Mouse (Mus musculus): ENCODE data around the gene Trub1. TPM values are rescaled to one million over a fixed set of nuclear protein-coding genes. Genes with fewer than 3 reads are reported as not detected.

The Trub1 gene
- total RNA-seq, 2 experiments from 2014 or later = 16.6 to 20.0 TPM

- intact Hi-C loops (cut with DNase I) = no loop called here
- DNase-seq (ENCODE audit: extremely low spot score in 1 of 2, low spot score in 2 of 2) = peak in 1 of 2 experiments; percentile 20
Observed at GRCm38 (mm10) chr19:57481743-57482259, 29.1 kb downstream of the Trub1 start.

GRCm38 (mm10) chr19:57482815-57483214, 30.1 kb downstream of the Trub1 start:
- DNase-seq (ENCODE audit: extremely low spot score in 1 of 2, low spot score in 2 of 2) = peak in 1 of 2 experiments; percentile 65
- intact Hi-C loops (cut with DNase I) = no loop called here

- no peak for DNase-seq (ENCODE audit: extremely low spot score in 1 of 2, low spot score in 2 of 2)
- intact Hi-C loops (cut with DNase I) = loop anchor here (5.0 kb wide), 2 partner anchors 125 to 140 kb away; partner anchors contain the start of gene Atrnl1
Observed at GRCm38 (mm10) chr19:57487051-57487658, 34.4 kb downstream of the Trub1 start.

GRCm38 (mm10) chr19:57489527-57489926, 36.8 kb downstream of the Trub1 start:
- intact Hi-C loops (cut with DNase I) = loop anchor here (5.0 kb wide), 2 partner anchors 123 to 138 kb away; partner anchors contain the start of gene Atrnl1
- DNase-seq (ENCODE audit: extremely low spot score in 1 of 2, low spot score in 2 of 2) = no peak

GRCm38 (mm10) chr19:57491030-57491429, 38.3 kb downstream of the Trub1 start:
- DNase-seq (ENCODE audit: extremely low spot score in 1 of 2, low spot score in 2 of 2) = no peak
- intact Hi-C loops (cut with DNase I) = no loop called here

GRCm38 (mm10) chr19:57494020-57494419, 41.3 kb downstream of the Trub1 start:
- no peak for DNase-seq (ENCODE audit: extremely low spot score in 1 of 2, low spot score in 2 of 2)

GRCm38 (mm10) chr19:57498110-57498743, 45.5 kb downstream of the Trub1 start:
- intact Hi-C loops (cut with DNase I) = no loop called here
- DNase-seq (ENCODE audit: extremely low spot score in 1 of 2, low spot score in 2 of 2) = no peak

More at GRCm38 (mm10) chr19:57494020-57494419, 41.3 kb downstream of the Trub1 start:
- intact Hi-C loops (cut with DNase I) = no loop called here

GRCm38 (mm10) chr19:57498884-57499410, 46.2 kb downstream of the Trub1 start:
- no peak for DNase-seq (ENCODE audit: extremely low spot score in 1 of 2, low spot score in 2 of 2)
- intact Hi-C loops (cut with DNase I) = no loop called here

GRCm38 (mm10) chr19:57500254-57500653, 47.5 kb downstream of the Trub1 start:
- intact Hi-C loops (cut with DNase I) = no loop called here
- no peak for DNase-seq (ENCODE audit: extremely low spot score in 1 of 2, low spot score in 2 of 2)

GRCm38 (mm10) chr19:57503144-57503543, 50.4 kb downstream of the Trub1 start:
- DNase-seq (ENCODE audit: extremely low spot score in 1 of 2, low spot score in 2 of 2) = no peak
- intact Hi-C loops (cut with DNase I) = no loop called here

GRCm38 (mm10) chr19:57505048-57505932, 52.6 kb downstream of the Trub1 start:
- no peak for DNase-seq (ENCODE audit: extremely low spot score in 1 of 2, low spot score in 2 of 2)
- intact Hi-C loops (cut with DNase I) = no loop called here

GRCm38 (mm10) chr19:57506591-57506990, 53.9 kb downstream of the Trub1 start:
- no peak for DNase-seq (ENCODE audit: extremely low spot score in 1 of 2, low spot score in 2 of 2)
- intact Hi-C loops (cut with DNase I) = no loop called here

- intact Hi-C loops (cut with DNase I) = no loop called here
- DNase-seq (ENCODE audit: extremely low spot score in 1 of 2, low spot score in 2 of 2) = no peak
Observed at GRCm38 (mm10) chr19:57508261-57508788, 55.6 kb downstream of the Trub1 start.

- intact Hi-C loops (cut with DNase I) = no loop called here
- DNase-seq (ENCODE audit: extremely low spot score in 1 of 2, low spot score in 2 of 2) = peak in 1 of 2 experiments; percentile 76
Observed at GRCm38 (mm10) chr19:57509758-57510319, 57.1 kb downstream of the Trub1 start.

- DNase-seq (ENCODE audit: extremely low spot score in 1 of 2, low spot score in 2 of 2) = no peak
- intact Hi-C loops (cut with DNase I) = no loop called here
Observed at GRCm38 (mm10) chr19:57510836-57511235, 58.1 kb downstream of the Trub1 start.

- intact Hi-C loops (cut with DNase I) = no loop called here
- DNase-seq (ENCODE audit: extremely low spot score in 1 of 2, low spot score in 2 of 2) = no peak
Observed at GRCm38 (mm10) chr19:57513123-57513522, 60.4 kb downstream of the Trub1 start.

- intact Hi-C loops (cut with DNase I) = no loop called here
- no peak for DNase-seq (ENCODE audit: extremely low spot score in 1 of 2, low spot score in 2 of 2)
Observed at GRCm38 (mm10) chr19:57521721-57522120, 69.0 kb downstream of the Trub1 start.

GRCm38 (mm10) chr19:57523363-57523762, 70.7 kb downstream of the Trub1 start:
- DNase-seq (ENCODE audit: extremely low spot score in 1 of 2, low spot score in 2 of 2) = no peak
- intact Hi-C loops (cut with DNase I) = no loop called here
